Mouse (Mus musculus) mature B cell (primary cell): ENCODE measurements around the gene Cysltr2.

ENCODE experiments used
- in situ Hi-C: fragments of 300-500 bp; cut with MboI; formaldehyde crosslinking; loops from 2 replicates; pipeline ENCODE4 v1.14.3; 2019

The Cysltr2 gene

GRCm38 (mm10) chr14:72985113-72985512 is 63.8 kb downstream of the Cysltr2 start:
- in situ Hi-C loops: no loop called here

GRCm38 (mm10) chr14:72983456-72983855 is 65.5 kb downstream of the Cysltr2 start:
- in situ Hi-C loops: no loop called here

DNA sequence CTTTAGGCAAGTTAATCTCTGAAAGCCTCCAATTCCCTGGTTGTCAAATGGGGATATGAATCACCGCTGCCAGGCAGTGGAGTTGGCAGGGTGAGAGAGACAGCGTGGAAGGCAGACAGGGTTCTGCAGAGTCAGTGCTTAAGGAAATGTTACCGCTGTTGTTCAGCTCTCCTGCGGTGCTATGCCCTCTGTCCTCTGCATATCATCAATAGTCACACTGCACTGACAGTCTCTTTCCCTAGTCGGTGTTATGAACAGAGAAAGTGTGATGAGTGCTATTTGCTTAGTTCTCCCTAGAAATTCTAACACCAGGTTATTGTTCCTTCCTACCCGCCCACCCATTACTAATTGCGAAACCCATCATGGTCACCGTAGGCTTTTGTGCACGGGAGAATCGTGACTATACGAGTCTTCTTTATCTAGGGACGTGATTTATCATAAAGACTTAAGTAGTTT is 65.9 kb downstream of the Cysltr2 start:
- in situ Hi-C loops: no loop called here

GRCm38 (mm10) chr14:72980761-72981160 is 68.2 kb downstream of the Cysltr2 start:
- in situ Hi-C loops: no loop called here

DNA sequence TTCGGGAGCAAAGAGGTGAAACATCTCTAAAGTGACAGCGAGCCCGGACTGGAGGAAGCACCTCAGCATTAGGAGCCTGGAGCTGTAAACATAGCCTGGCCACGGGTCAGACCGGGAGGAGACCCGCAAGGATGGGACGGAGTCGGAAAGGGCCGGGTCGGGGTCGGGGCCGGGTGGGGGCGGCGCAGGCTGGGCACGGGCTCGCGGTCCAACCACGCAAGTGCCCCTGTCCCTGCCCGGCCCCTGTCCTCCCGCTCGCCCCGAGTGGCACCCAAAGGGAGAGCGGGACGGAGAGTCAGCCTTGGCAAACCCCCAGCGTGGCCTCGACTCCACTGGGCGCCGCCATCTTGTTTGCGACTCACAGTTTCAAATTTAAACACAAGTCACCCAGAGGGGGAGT is 68.8 kb downstream of the Cysltr2 start:
- in situ Hi-C loops: no loop called here

DNA sequence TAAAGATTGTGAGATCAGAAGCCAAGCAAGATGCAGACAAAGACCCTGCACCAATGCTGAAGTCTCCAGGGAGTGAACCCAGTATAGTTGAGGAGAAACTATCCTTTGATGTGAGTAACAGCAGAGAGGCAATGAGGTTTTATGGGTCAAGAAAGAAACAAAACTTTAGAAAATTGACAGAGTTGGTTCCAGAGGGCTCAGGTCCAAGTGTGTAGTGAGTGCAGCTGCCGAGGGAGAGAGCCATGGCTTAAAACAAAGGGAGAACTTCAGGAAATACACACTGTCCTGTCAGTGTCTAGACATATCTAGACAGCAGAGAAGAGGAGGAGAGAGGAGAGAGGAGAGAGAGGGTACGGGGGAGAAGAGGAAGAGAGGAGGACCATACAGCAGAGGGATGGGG is 72.8 kb downstream of the Cysltr2 start:
- in situ Hi-C loops: no loop called here
